Mouse (Mus musculus) heart, adult 2 months (tissue): Measurements from ENCODE around the gene Lax1. TPM values are rescaled to one million over a fixed set of nuclear protein-coding genes. Genes with fewer than 3 reads are reported as not detected.
"Not testable (repeated sequence)": the region's sequence is repeated elsewhere in the genome, so short reads cannot be mapped to it uniquely, and the experiment has no call there.

Source experiments
- DNase-seq, 2 experiments: peaks; one replicate each; pipeline ENCODE4 v3.0.0; 2021
- H3K27ac ChIP-seq: fragments of 200-600 bp; 2 replicates; pipeline ENCODE4 v1.8.1; 2022
- H3K27me3 ChIP-seq: fragments of 200-500 bp; 2 replicates; pipeline ENCODE4 v1.6.1; 2012; ENCODE audit warnings: mild to moderate bottlenecking, low read length, inconsistent platforms, mixed read lengths; ENCODE audit not compliant: control insufficient read depth, insufficient read depth
- H3K36me3 ChIP-seq: fragments of 200-500 bp; 2 replicates; pipeline ENCODE4 v1.6.1; 2012; ENCODE audit warnings: low read length, inconsistent platforms; ENCODE audit not compliant: control insufficient read depth, insufficient read depth
- H3K4me1 ChIP-seq: fragments of 200-500 bp; 2 replicates; pipeline ENCODE4 v1.6.1; 2011; ENCODE audit warnings: low read length; ENCODE audit not compliant: control insufficient read depth, insufficient read depth
- H3K4me3 ChIP-seq: fragments of 200-600 bp; 2 replicates; pipeline ENCODE4 v1.8.1; 2022
- H3K79me2 ChIP-seq: fragments of 200-500 bp; replicated peaks from 2 replicates; pipeline ENCODE4 v1.6.1; 2012; ENCODE audit warnings: mild to moderate bottlenecking, inconsistent platforms, low read length, moderate library complexity, mixed read lengths; ENCODE audit not compliant: control insufficient read depth, insufficient read depth
- H3K9ac ChIP-seq: fragments of 200-500 bp; 2 replicates; pipeline ENCODE4 v1.6.1; 2012; ENCODE audit warnings: low read depth, mild to moderate bottlenecking, control low read depth, inconsistent platforms, low read length, mixed read lengths
- CTCF ChIP-seq: fragments of 200-600 bp; IDR thresholded peaks from 2 replicates; pipeline ENCODE4 v1.8.1; 2022; ENCODE audit warnings: antibody characterized with exemption, mild to moderate bottlenecking, moderate library complexity
- EP300 ChIP-seq: fragments of 200-500 bp; IDR thresholded peaks from 2 replicates; pipeline ENCODE4 v1.6.1; 2011; ENCODE audit warnings: low read depth, low read length, control low read depth; ENCODE audit not compliant: insufficient read depth
- POLR2A ChIP-seq: fragments of 200-500 bp; IDR thresholded peaks from 2 replicates; pipeline ENCODE4 v1.6.1; 2011; ENCODE audit warnings: mild to moderate bottlenecking, low read depth, low read length, control low read depth; ENCODE audit not compliant: insufficient read depth
- WGBS: fragments of 180-500 bp; shearing (Covaris S2); methylation state at CpG from one replicate; pipeline ENCODE4 v1.1.7; 2018; 5-methylcytosine and 5-hydroxymethylcytosine counted together
- intact Hi-C: fragments of 180-260 bp; cut with DNase I; formaldehyde crosslinking; loops from one replicate; pipeline ENCODE4 v1.15.1; 2025
- polyA plus RNA-seq: library from polyadenylated mRNA; depleted of rRNA; stranded (reverse); fragments of >200 nt; gene quantifications from 2 replicates; pipeline ENCODE4 v1.2.3, GENCODE M21; 2012
- total RNA-seq, 2 experiments: library from RNA; stranded (reverse); gene quantifications; 2 replicates each; pipeline ENCODE4 v1.2.3; 2021

Gene Lax1
- total and polyA plus RNA-seq, 3 experiments: 0.36 to 0.73 (median 0.45) TPM

GRCm38 (mm10) chr1:133667721-133668120 is 22.2 kb downstream of the Lax1 start:
- intact Hi-C loops: no loop called here

DNA sequence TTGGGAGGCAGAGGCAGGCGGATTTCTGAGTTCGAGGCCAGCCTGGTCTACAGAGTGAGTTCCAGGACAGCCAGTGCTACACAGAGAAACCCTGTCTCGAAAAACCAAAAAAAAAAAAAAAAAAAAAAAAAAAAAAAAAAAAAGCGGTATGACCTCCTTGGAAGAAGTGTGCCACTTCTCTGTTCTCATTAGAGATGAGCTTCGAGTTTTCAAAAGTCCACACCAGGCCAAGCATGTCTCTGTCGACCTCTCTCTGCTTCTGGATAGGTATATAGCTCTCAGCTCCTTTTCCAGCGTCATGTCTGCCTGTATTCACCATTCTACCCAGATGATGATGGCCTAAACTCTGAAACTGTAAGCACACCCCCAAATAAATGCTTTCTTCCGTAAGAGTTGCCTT is 24.2 kb downstream of the Lax1 start:
- H3K4me1 ChIP-seq, H3K27ac ChIP-seq, H3K36me3 ChIP-seq, H3K79me2 ChIP-seq, H3K9ac ChIP-seq, DNase-seq, intact Hi-C loops, H3K4me3 ChIP-seq, H3K27me3 ChIP-seq: not testable (repeated sequence)
- WGBS: 82% methylated on average over 8 of the region's 8 CpGs

More at GRCm38 (mm10) chr1:133667721-133668120, 22.2 kb downstream of the Lax1 start:
- Histone ChIP-seq H3K9ac (no peak overlapping the region), H3K27ac (no peak overlapping the region), H3K79me2 (no peaks in the 10 kb centered on the region), H3K4me1 (no peaks in the 10 kb centered on the region), H3K27me3 (no peaks in the 10 kb centered on the region), H3K4me3 (no peak overlapping the region), H3K36me3 (no peaks in the 10 kb centered on the region)
- no peak for DNase-seq
- TF ChIP-seq CTCF: no peak
- no peak for TF ChIP-seq POLR2A
- no peak for TF ChIP-seq EP300
- WGBS: 87% methylated on average over 7 of the region's 7 CpGs

- 80% methylated on average over 11 of the region's 11 CpGs for WGBS
- Histone ChIP-seq H3K36me3 (peaks cover 11% of the 10 kb centered on the region), H3K27me3 (no peaks in the 10 kb centered on the region), H3K9ac (no peak overlapping the region), H3K4me3 (no peak overlapping the region), H3K4me1 (peaks cover 3% of the 10 kb centered on the region), H3K79me2 (peaks cover 4% of the 10 kb centered on the region), H3K27ac (no peak overlapping the region)
- TF ChIP-seq POLR2A (no peak), EP300 (no peak), CTCF (no peak)
- intact Hi-C loops: no loop called here
- no peak for DNase-seq
Measured at GRCm38 (mm10) chr1:133664203-133664970, 25.5 kb downstream of the Lax1 start.

DNA sequence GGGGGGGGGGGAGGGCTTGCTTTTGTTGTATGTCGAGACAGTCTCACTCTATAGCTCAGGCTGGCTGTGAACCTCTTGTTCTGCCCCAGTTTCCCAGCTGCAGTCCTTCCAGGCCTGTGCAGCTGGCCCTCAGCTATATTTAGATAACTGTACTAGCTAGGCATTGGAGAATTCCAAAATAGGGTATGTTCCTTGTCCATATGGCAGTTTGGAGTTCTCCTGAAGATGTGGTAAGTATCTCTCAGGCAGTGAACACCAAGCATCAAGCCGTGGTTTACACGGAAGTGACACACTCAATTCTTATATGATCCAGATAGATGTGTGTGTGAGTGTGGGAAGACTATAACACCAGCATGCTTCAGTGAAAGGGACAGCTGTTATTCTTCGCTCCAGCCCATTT is 26.5 kb downstream of the Lax1 start:
- Histone ChIP-seq H3K4me1 (peaks cover 8% of the 10 kb centered on the region), H3K27me3 (no peaks in the 10 kb centered on the region), H3K27ac (no peak overlapping the region), H3K9ac (no peak overlapping the region), H3K36me3 (peaks cover 21% of the 10 kb centered on the region), H3K79me2 (peaks cover 8% of the 10 kb centered on the region), H3K4me3 (no peak overlapping the region)
- intact Hi-C loops: no loop called here
- TF ChIP-seq EP300 (no peak), CTCF (no peak), POLR2A (no peak)
- no peak for DNase-seq
- 66% methylated on average over 4 of the region's 4 CpGs for WGBS

- H3K79me2 ChIP-seq: peaks cover 8% of the 10 kb centered on the region
- no peak for DNase-seq
- intact Hi-C loops: no loop called here
- TF ChIP-seq POLR2A (no peak), EP300 (no peak), CTCF (no peak)
- H3K27me3 ChIP-seq: no peaks in the 10 kb centered on the region
- H3K36me3 ChIP-seq: peaks cover 24% of the 10 kb centered on the region
- 96% methylated on average over 7 of the region's 7 CpGs for WGBS
- no peak overlapping the region for H3K9ac ChIP-seq
- H3K4me1 ChIP-seq: peaks cover 9% of the 10 kb centered on the region
- no peak overlapping the region for H3K27ac ChIP-seq
- no peak overlapping the region for H3K4me3 ChIP-seq
Measured at GRCm38 (mm10) chr1:133662941-133663340, 27.0 kb downstream of the Lax1 start.

- Histone ChIP-seq H3K36me3 (peaks cover 40% of the 10 kb centered on the region), H3K27me3 (no peaks in the 10 kb centered on the region), H3K4me1 (peaks cover 16% of the 10 kb centered on the region), H3K79me2 (peaks cover 10% of the 10 kb centered on the region), H3K4me3 (peak within 1 kb of the TSS; percentile 86), H3K9ac (peak within 1 kb of the TSS; percentile 91), H3K27ac (peak within 1 kb of the TSS; percentile 85)
- no peak for TF ChIP-seq CTCF
- peak; percentile 81 for TF ChIP-seq EP300
- peak; percentile 90 for TF ChIP-seq POLR2A
- WGBS: 2% methylated on average over 26 of the region's 26 CpGs
- intact Hi-C loops: no loop called here
- peak; percentile 91 to 94 for DNase-seq
Measured at GRCm38 (mm10) chr1:133661203-133661933, 28.5 kb downstream of the Lax1 start, which contains the start of gene Gm38394. Gene Gm38394 (minus strand): TSS chr1:133661318.
